Mouse (Mus musculus) c-Kit-positive CD71-positive TER-119-negative erythroid progenitor cells, embryonic 14.5 days (primary cell): ENCODE results near the gene Armc9.

Experiments
- DNase-seq: peaks from one replicate; pipeline ENCODE4 v3.0.0-alpha.2; 2013; ENCODE audit warnings: low read depth

Gene Armc9

DNA sequence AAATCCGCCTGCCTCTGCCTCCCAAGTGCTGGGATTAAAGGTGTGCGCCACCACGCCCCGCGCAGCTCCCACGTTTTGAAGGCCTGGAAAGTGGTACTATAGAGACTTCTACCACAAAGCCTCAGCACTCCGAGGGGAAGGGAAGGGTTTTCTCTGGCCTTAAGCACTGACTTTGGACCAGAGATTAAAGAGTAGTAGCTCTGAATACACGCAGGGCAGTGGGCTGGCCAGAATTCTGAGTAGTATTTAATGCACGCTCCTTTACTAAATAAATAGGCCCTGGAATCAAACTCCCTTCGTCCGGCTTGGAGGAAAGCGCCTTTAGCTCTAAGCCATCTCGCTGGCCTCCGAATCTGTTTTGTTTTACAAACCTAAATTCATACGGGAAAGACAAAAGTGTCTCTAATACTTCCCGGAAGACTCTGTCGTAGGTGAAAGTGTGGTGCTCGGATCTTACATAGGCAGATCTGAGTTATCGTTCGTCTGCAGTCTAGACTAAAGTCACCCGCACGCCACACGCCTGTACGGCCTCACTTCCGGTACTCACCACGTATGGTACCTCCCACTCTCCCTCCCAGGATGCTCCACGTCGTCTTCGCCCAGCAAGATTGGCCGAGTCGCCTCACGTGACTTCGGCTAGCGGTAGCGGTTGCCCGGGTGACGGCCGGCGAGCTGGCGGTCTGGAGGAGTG lies at the start of gene Armc9:
Gene Armc9 (plus strand): TSS at position 648 of the 691 bp plus-strand sequence.
- peak; percentile 98 for DNase-seq

DNA sequence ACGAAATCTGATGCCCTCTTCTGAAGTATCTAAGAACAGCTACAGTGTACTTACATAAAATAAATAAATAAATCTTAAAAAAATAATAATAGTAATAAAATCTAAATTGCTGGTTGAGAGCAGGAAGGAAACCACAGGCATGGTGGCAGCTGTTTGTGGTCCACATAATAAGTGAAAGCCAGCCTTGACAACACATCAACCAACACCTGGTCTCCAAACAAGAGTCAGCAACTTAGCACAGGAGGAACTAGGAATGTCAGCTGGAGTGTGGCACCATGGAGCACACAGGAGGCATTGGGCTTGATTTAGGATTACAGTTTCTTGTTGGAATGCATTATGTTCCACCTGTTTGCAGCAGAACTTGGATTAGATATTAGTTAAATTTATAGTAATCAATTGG lies 49.5 kb upstream of the Armc9 start:
- no peak for DNase-seq

GRCm38 (mm10) chr1:86111779-86112178 lies 42.8 kb upstream of the Armc9 start, which contains the start of gene Htr2b:
Htr2b (minus strand) TSS chr1:86111970.
- no peak for DNase-seq

GRCm38 (mm10) chr1:86114141-86114540 lies 40.4 kb upstream of the Armc9 start:
- no peak for DNase-seq

- DNase-seq: no peak
Observed at GRCm38 (mm10) chr1:86119549-86119948, 35.0 kb upstream of the Armc9 start.

DNA sequence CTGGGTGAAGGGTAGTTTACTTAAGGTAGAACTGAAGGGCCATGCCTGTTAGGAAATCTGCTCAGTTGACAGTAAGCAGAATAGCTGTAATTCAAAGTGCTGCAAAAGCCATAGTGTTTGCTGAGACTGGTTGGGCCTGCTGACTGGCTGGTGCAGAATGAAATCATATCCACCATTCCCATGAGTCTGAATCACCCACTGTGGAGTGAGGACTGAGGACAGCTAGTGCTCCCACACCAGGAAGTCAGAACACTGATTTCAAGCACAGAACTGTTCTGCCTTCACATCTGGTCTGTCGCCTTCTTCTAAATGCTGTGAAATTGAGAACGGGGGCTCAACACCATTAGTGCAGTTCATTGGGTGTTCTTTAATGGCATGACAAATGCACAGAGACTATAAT lies 28.5 kb upstream of the Armc9 start:
- DNase-seq: no peak

GRCm38 (mm10) chr1:86133337-86133736 lies 21.2 kb upstream of the Armc9 start, which contains the start of gene Gm21972:
Gm21972 (plus strand) TSS chr1:86133637.
- no peak for DNase-seq

DNA sequence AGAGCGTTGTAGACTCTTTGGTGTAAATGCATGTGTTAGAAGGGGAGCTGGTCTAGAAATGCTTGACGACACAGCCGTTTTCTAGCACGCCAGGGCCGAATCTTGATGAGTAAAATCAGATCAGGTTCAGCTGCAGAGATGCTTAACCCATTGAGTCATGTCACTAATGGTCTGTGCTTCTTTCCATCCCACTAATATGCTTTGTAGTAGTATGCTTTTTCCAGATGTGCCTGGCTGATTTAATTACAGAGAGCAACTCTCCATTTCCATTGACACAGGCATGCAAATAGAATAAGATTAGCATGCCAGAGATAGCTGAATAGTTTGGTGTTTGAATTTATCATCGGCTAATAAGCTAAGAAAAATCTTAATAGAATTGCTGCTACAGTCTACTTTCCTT lies 19.3 kb upstream of the Armc9 start:
- DNase-seq: no peak

- no peak for DNase-seq
Observed at GRCm38 (mm10) chr1:86141081-86141480, 13.5 kb upstream of the Armc9 start.

- DNase-seq: no peak
Observed at GRCm38 (mm10) chr1:86143165-86143564, 11.4 kb upstream of the Armc9 start.

- DNase-seq: no peak
Observed at GRCm38 (mm10) chr1:86144001-86144944, 10.3 kb upstream of the Armc9 start.

DNA sequence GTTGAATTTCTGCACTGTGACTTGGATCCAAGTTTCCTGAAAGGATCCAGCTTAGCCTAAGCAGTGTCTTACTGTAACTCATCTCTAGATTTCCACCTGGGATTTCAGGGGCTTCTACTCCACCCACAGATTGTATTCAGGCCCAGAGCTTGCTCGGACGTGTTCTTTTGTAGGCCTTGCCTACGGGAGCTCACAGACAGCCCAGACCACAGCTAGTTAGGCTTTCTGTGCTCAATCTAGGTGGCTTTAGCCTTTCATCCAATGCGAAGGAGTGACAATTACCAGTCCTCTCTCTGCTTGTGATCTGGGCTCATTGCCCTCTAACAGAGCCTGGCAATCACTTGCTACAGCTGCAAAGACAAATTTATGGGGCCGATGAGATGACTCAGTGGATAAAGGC lies 8.3 kb upstream of the Armc9 start:
- no peak for DNase-seq

- DNase-seq: no peak
Observed at GRCm38 (mm10) chr1:86147557-86147956, 7.0 kb upstream of the Armc9 start.

- no peak for DNase-seq
Observed at GRCm38 (mm10) chr1:86148161-86148560, 6.4 kb upstream of the Armc9 start.

DNA sequence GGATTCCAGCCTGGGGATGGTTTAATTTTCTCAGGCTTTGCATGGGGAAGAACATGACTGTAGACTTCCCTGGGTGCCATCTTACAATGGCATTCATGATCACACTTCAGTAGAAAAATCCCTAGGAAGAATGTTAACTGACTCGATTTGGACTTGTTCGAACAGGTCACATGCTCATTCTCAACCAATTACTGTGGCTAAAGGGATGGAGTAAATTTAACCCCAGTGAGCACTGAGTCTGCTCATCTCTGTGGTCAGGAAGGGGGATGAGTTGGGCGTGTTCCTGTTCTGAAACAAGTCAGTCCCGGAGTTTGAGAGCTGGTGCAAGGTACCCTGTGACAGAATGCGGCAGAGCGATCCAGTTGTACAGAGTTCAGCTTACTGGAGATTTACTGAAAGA lies 3.7 kb upstream of the Armc9 start:
- no peak for DNase-seq

DNA sequence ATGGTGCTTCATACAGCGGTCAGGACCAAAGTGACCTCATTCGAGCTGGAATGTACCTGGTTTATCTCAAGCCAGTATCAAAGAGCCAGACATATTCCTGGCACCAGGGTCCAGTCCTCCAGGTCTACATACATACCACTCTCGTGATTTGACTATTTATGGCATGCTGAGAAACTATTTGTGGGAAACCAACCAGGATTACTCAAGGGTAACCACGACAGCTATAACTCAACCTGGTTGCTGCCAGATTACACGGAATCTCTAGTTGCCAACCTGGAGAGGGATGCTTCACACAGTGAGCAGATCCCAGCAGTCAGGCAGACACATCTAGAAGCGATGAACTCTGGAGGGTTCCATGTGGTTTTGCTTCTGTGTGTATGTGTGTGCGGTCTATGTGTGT lies 3.2 kb upstream of the Armc9 start:
- no peak for DNase-seq

GRCm38 (mm10) chr1:86152618-86153017 lies 2.0 kb upstream of the Armc9 start:
- DNase-seq: no peak

GRCm38 (mm10) chr1:86154824-86155164 lies 214 bp downstream of the Armc9 start:
- no peak for DNase-seq

- DNase-seq: no peak
Observed at GRCm38 (mm10) chr1:86156075-86156474, 1.5 kb downstream of the Armc9 start.

GRCm38 (mm10) chr1:86156595-86156994 lies 2.0 kb downstream of the Armc9 start:
- no peak for DNase-seq

DNA sequence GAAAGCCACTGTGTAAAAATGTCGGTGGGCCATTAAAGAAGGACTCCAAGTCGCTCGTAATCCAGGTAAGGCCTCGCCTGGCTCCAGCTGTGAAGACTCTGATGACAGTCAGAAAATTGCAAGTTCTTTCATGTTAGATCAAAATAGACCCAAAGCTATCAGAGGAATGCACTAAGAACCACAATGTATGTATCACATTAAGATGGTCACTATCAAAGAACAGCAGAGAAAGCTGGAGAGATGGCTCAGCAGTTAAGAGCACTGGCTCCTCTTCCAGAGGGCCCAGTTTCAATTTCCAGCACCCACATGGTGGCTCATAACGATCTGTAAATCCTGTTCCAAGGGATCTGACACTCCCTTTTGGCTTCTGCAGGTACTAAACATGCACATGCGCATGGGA lies 5.5 kb downstream of the Armc9 start:
- DNase-seq: peak; percentile 46

DNA sequence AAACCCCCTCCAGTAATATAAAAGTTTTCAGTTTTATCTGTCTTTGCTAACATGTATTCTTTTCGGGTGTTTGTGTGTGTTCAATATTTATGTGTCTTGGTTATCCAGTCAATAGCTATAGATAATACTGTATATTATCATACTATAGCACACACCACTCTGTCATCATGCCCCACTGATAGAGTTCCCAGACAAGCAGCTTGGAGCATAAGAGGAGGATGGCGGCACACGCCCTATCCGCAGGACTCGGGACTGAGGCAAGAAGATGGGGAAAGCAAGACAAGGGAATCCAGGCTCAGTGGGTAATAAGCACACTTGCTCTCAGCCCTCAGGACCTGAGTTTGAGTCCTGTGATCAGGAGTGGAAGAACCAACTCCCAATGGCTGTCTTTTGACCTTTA lies 5.9 kb downstream of the Armc9 start:
- peak; percentile 61 for DNase-seq

DNA sequence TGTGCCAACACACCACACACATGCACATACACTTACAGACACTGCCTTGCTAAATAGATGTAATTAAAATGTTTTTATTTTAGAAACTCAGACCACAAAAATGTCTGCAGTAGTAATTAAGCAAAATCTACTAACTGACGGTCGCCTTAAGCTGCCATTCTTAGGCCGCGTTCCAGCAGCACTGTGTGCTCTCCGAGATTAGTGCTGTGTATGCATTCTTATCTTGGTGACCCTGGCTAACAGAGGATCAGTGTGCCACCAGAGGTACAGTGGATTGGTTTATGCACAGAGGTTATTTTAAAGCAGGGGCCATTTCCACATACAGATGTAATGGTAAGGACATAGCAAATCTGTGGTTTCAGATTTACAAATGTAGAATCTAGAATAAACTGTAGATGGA lies 6.5 kb downstream of the Armc9 start:
- peak; percentile 71 for DNase-seq
